Mouse (Mus musculus): ENCODE measurements around the gene Tgfbr3l. TPM values are rescaled to one million over a fixed set of nuclear protein-coding genes. Genes with fewer than 3 reads are reported as not detected.

Gene Tgfbr3l
- polyA plus RNA-seq, 1 experiment from 2014 or later, result 3.0 TPM

- 3% methylated on average over 33 of the region's 33 CpGs for WGBS
- Histone ChIP-seq H3K36me3 (ENCODE audit: control insufficient read depth, insufficient read depth) (no peaks in the 10 kb centered on the region; the same call in 1 of the 2 replicates), H3K27me3 (ENCODE audit: control insufficient read depth, insufficient read depth, low read length) (peaks cover 51% of the 10 kb centered on the region), H3K4me2 (ENCODE audit: low read depth, low read length) (peak overlapping the region; percentile 76), H3K9me3 (replicated peaks; ENCODE audit: control insufficient read depth, low read length) (no peaks in the 10 kb centered on the region; the same call in 1 of the 2 replicates), H3K4me3 (ENCODE audit: low read length) (peak overlapping the region; percentile 41), H3K9ac (ENCODE audit: low read length) (0 out of 2 replicates have a peak overlapping the region, but pooled peaks have one; percentile 20), H3K4me1 (ENCODE audit: control insufficient read depth, insufficient read depth, low read length) (peaks cover 27% of the 10 kb centered on the region), H3K27ac (ENCODE audit: low read length) (no peak overlapping the region)
- ATAC-seq (replicated peaks; ENCODE audit: extremely low read depth, insufficient read depth, low FRiP score), result peak; percentile 12; the same call in 1 of the 2 replicates
Observed at GRCm38 (mm10) chr8:4214006-4214980, 33.7 kb upstream of the Tgfbr3l start.

DNA sequence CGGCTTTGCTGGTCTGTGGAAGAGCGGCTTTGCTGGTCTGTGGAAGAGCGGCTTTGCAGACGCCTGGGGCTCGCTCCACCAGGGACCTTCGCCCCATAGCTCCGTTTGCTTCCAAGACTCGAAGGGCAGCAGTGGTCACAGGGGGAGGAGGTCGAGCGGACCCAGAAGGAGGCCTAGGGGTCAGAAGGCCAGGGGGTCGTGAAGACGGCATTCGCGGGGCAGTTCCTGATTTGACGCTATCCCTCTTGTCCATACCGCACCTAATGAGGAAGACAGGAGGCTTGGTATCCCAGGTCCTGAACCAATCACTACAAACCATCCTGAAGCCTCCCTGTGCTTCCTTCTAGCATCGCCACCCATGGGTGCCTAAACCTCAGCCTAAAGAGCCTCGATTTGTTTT, 31.7 kb upstream of the Tgfbr3l start:
- H3K27ac ChIP-seq (ENCODE audit: low read length), result no peak overlapping the region

GRCm38 (mm10) chr8:4216791-4217621, 31.0 kb upstream of the Tgfbr3l start, which contains the start of gene Prr36:
Gene Prr36, minus strand, starts transcription at chr8:4217459.
- Histone ChIP-seq H3K9ac (ENCODE audit: low read length) (peak within 1 kb of the TSS; percentile 69), H3K4me1 (ENCODE audit: control insufficient read depth, insufficient read depth, low read length) (peaks cover 27% of the 10 kb centered on the region), H3K9me3 (replicated peaks; ENCODE audit: control insufficient read depth, low read length) (no peaks in the 10 kb centered on the region), H3K27me3 (ENCODE audit: control insufficient read depth, insufficient read depth, low read length) (peaks cover 53% of the 10 kb centered on the region), H3K27ac (ENCODE audit: low read length) (no peak within 1 kb of the TSS), H3K36me3 (ENCODE audit: control insufficient read depth, insufficient read depth) (no peaks in the 10 kb centered on the region), H3K4me3 (ENCODE audit: low read length) (peak within 1 kb of the TSS; percentile 65), H3K4me2 (ENCODE audit: low read depth, low read length) (peak within 1 kb of the TSS; percentile 95)
- ATAC-seq (replicated peaks; ENCODE audit: extremely low read depth, insufficient read depth, low FRiP score), result no peak
- WGBS, result 2% methylated on average over 44 of the region's 44 CpGs

More for the DNA sequence above, 31.7 kb upstream of the Tgfbr3l start:
- Histone ChIP-seq H3K4me1 (ENCODE audit: control insufficient read depth, insufficient read depth, low read length) (peaks cover 27% of the 10 kb centered on the region), H3K9me3 (replicated peaks; ENCODE audit: control insufficient read depth, low read length) (no peaks in the 10 kb centered on the region), H3K36me3 (ENCODE audit: control insufficient read depth, insufficient read depth) (no peaks in the 10 kb centered on the region), H3K27me3 (ENCODE audit: control insufficient read depth, insufficient read depth, low read length) (peaks cover 53% of the 10 kb centered on the region), H3K4me2 (ENCODE audit: low read depth, low read length) (peak overlapping the region; percentile 95), H3K4me3 (ENCODE audit: low read length) (peak overlapping the region; percentile 65), H3K9ac (ENCODE audit: low read length) (no peak overlapping the region)
- 13% methylated on average over 18 of the region's 18 CpGs for WGBS
- no peak for ATAC-seq (replicated peaks; ENCODE audit: extremely low read depth, insufficient read depth, low FRiP score)

- H3K9me3 ChIP-seq (replicated peaks; ENCODE audit: control insufficient read depth, low read length), result no peaks in the 10 kb centered on the region
- peaks cover 43% of the 10 kb centered on the region for H3K27me3 ChIP-seq (ENCODE audit: control insufficient read depth, insufficient read depth, low read length)
- ATAC-seq (replicated peaks; ENCODE audit: extremely low read depth, insufficient read depth, low FRiP score), result no peak
- H3K4me3 ChIP-seq (ENCODE audit: low read length), result no peak overlapping the region
- no peaks in the 10 kb centered on the region for H3K36me3 ChIP-seq (ENCODE audit: control insufficient read depth, insufficient read depth)
- no peak overlapping the region for H3K27ac ChIP-seq (ENCODE audit: low read length)
- no peak overlapping the region for H3K4me2 ChIP-seq (ENCODE audit: low read depth, low read length)
- no peak overlapping the region for H3K9ac ChIP-seq (ENCODE audit: low read length)
- WGBS, result 88% methylated on average over 3 of the region's 3 CpGs
- H3K4me1 ChIP-seq (ENCODE audit: control insufficient read depth, insufficient read depth, low read length), result peaks cover 14% of the 10 kb centered on the region
Observed at GRCm38 (mm10) chr8:4219617-4220016, 28.4 kb upstream of the Tgfbr3l start.

- no peaks in the 10 kb centered on the region for H3K36me3 ChIP-seq (ENCODE audit: control insufficient read depth, insufficient read depth)
- no peak for ATAC-seq (replicated peaks; ENCODE audit: extremely low read depth, insufficient read depth, low FRiP score)
- no peaks in the 10 kb centered on the region for H3K9me3 ChIP-seq (replicated peaks; ENCODE audit: control insufficient read depth, low read length)
- H3K27ac ChIP-seq (ENCODE audit: low read length), result no peak overlapping the region
- no peak overlapping the region for H3K4me2 ChIP-seq (ENCODE audit: low read depth, low read length)
- peaks cover 28% of the 10 kb centered on the region for H3K27me3 ChIP-seq (ENCODE audit: control insufficient read depth, insufficient read depth, low read length)
- no peak overlapping the region for H3K4me3 ChIP-seq (ENCODE audit: low read length)
- H3K9ac ChIP-seq (ENCODE audit: low read length), result no peak overlapping the region
- H3K4me1 ChIP-seq (ENCODE audit: control insufficient read depth, insufficient read depth, low read length), result peaks cover 7% of the 10 kb centered on the region; the same call in 1 of the 2 replicates
Observed at GRCm38 (mm10) chr8:4222059-4222458, 26.0 kb upstream of the Tgfbr3l start.

DNA sequence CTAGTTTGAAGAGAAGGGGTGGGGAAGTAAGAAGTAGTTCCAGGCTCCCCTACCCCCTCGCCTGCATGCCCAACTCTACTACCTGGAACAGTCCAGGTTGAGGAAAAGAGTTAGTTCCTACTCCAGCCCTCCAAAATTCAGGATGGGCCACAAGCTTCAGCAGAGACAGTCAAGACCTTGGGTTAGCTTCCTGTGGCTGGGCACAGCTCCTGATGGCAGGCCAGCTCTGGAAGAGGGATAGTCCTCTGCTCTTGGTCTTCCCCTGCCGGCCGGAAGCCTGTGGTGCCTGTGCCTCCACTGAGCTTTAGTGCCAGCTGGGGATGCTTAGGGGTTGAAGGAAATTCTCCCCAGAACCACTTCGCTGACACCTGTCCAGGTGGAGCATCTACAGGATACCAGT, 21.7 kb upstream of the Tgfbr3l start:
- Histone ChIP-seq H3K4me1 (ENCODE audit: control insufficient read depth, insufficient read depth, low read length) (peaks cover 3% of the 10 kb centered on the region; the same call in 1 of the 2 replicates), H3K36me3 (ENCODE audit: control insufficient read depth, insufficient read depth) (no peaks in the 10 kb centered on the region), H3K4me2 (ENCODE audit: low read depth, low read length) (peak overlapping the region; percentile 59), H3K27me3 (ENCODE audit: control insufficient read depth, insufficient read depth, low read length) (peaks cover 24% of the 10 kb centered on the region), H3K9ac (ENCODE audit: low read length) (no peak overlapping the region; the same call in 1 of the 2 replicates), H3K27ac (ENCODE audit: low read length) (no peak overlapping the region), H3K4me3 (ENCODE audit: low read length) (peak overlapping the region; percentile 37), H3K9me3 (replicated peaks; ENCODE audit: control insufficient read depth, low read length) (no peaks in the 10 kb centered on the region)
- ATAC-seq (replicated peaks; ENCODE audit: extremely low read depth, insufficient read depth, low FRiP score), result no peak
- 26% methylated on average over 4 of the region's 4 CpGs for WGBS

DNA sequence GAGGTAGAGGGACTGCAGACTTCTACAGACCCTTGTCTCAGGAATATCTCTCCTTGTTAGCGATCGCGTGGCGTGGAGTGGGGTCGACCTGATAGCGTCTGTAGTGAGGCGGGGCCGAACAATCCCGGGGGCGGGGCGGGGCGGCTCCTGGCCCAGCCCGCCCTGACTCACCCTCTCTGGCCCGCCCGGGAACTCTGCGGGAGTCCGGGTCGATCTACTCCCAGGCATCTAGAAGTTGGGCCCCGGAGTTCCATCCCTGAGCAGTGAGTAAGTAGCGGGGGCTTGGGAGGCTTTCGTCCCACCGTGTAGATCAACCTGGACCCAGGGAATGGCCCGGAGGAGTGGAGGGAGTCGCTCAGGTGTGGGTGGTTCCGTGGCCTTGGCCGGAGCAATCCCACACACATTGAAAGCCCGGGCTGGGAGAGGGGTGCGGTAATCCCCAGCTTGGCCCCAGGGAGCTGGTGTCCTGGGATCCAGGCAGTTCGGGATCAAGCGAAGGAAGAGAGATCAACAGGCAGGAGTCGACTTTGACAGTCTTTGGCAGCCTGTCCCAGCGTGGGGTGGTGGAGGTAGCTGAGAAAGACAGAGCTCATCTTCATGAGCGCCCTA, 21.2 kb upstream of the Tgfbr3l start, which contains the start of gene Lrrc8e:
Gene Lrrc8e (plus strand): TSS at position 89 of the 609 bp plus-strand sequence.
- peaks cover 24% of the 10 kb centered on the region for H3K27me3 ChIP-seq (ENCODE audit: control insufficient read depth, insufficient read depth, low read length)
- no peak within 1 kb of the TSS for H3K27ac ChIP-seq (ENCODE audit: low read length)
- peaks cover 3% of the 10 kb centered on the region; the same call in 1 of the 2 replicates for H3K4me1 ChIP-seq (ENCODE audit: control insufficient read depth, insufficient read depth, low read length)
- peak within 1 kb of the TSS; percentile 30 for H3K9ac ChIP-seq (ENCODE audit: low read length)
- H3K9me3 ChIP-seq (replicated peaks; ENCODE audit: control insufficient read depth, low read length), result no peaks in the 10 kb centered on the region
- peak within 1 kb of the TSS; percentile 37 for H3K4me3 ChIP-seq (ENCODE audit: low read length)
- 5% methylated on average over 33 of the region's 33 CpGs for WGBS
- no peaks in the 10 kb centered on the region for H3K36me3 ChIP-seq (ENCODE audit: control insufficient read depth, insufficient read depth)
- ATAC-seq (replicated peaks; ENCODE audit: extremely low read depth, insufficient read depth, low FRiP score), result peak; percentile 41
- H3K4me2 ChIP-seq (ENCODE audit: low read depth, low read length), result peak within 1 kb of the TSS; percentile 59

- Histone ChIP-seq H3K36me3 (ENCODE audit: control insufficient read depth, insufficient read depth) (no peaks in the 10 kb centered on the region), H3K27me3 (ENCODE audit: control insufficient read depth, insufficient read depth, low read length) (peaks cover 24% of the 10 kb centered on the region), H3K27ac (ENCODE audit: low read length) (no peak overlapping the region), H3K4me1 (ENCODE audit: control insufficient read depth, insufficient read depth, low read length) (peaks cover 3% of the 10 kb centered on the region; the same call in 1 of the 2 replicates), H3K4me2 (ENCODE audit: low read depth, low read length) (no peak overlapping the region), H3K9me3 (replicated peaks; ENCODE audit: control insufficient read depth, low read length) (no peaks in the 10 kb centered on the region), H3K4me3 (ENCODE audit: low read length) (no peak overlapping the region), H3K9ac (ENCODE audit: low read length) (no peak overlapping the region)
- 87% methylated on average over 4 of the region's 4 CpGs for WGBS
- no peak for ATAC-seq (replicated peaks; ENCODE audit: extremely low read depth, insufficient read depth, low FRiP score)
Observed at GRCm38 (mm10) chr8:4227919-4228318, 20.1 kb upstream of the Tgfbr3l start.
